Mouse (Mus musculus): ENCODE measurements around the gene Mapre1. TPM values are rescaled to one million over a fixed set of nuclear protein-coding genes. Genes with fewer than 3 reads are reported as not detected.
"Not testable (repeated sequence)": the region's sequence is repeated elsewhere in the genome, so short reads cannot be mapped to it uniquely, and the experiment has no call there.

Gene Mapre1
- polyA plus RNA-seq, 1 experiment from 2014 or later, result 337 TPM

DNA sequence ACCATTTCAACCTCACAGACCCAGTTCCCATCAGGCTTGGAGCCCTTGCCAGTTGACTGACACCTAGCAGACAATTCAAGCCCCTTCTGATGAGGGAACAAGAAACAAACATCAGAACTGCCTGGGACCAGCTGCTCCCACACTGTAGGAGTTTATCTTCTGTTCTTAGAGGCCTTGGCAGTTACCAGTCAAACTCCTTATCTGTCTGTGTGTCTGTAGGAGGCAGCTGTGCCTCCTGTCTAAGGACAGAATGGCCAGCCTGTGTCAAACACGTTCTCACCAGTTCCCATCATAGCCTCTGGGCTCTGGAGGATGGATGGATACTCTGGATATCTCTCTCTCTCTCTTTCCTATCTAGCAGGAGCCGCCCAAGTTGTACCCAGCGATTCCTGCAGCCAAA is 23.2 kb upstream of the Mapre1 start:
- not testable (repeated sequence) for ATAC-seq (ENCODE audit: low read depth); H3K4me3 ChIP-seq (ENCODE audit: low read depth, low read length); H3K4me1 ChIP-seq (ENCODE audit: control insufficient read depth, insufficient read depth, low read length); H3K4me2 ChIP-seq (ENCODE audit: low read depth, low read length); H3K36me3 ChIP-seq (ENCODE audit: control insufficient read depth, insufficient read depth, low read length); H3K27ac ChIP-seq (ENCODE audit: low read depth, low read length); H3K9ac ChIP-seq (replicated peaks; ENCODE audit: low read depth, low read length); H3K9me3 ChIP-seq (ENCODE audit: control insufficient read depth, low read length); H3K27me3 ChIP-seq (ENCODE audit: control insufficient read depth, insufficient read depth, low read length)
- 88% methylated on average over 3 of the region's 3 CpGs for WGBS

DNA sequence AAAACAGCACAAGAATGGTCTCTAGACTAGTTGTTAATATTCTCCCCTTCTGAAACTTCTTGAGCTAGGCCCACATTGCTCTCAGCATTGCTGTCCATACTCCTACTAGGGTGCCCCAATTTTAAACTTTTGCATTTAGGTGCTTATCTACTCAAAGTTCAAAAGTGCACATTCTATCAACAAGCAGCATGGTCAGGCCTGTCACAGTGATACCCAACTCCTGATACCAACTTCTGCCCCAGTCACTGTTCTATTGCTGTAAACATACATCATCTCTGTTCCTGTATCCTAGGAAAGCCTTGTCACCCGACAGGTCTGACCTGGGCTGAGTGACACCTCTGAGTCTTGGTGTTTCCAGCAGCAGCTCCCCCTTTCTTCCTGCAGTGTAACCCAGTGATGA is 18.0 kb upstream of the Mapre1 start:
- Histone ChIP-seq H3K36me3 (ENCODE audit: control insufficient read depth, insufficient read depth, low read length) (no peaks in the 10 kb centered on the region), H3K27ac (ENCODE audit: low read depth, low read length) (no peak overlapping the region), H3K4me1 (ENCODE audit: control insufficient read depth, insufficient read depth, low read length) (no peaks in the 10 kb centered on the region), H3K27me3 (ENCODE audit: control insufficient read depth, insufficient read depth, low read length) (no peaks in the 10 kb centered on the region), H3K9ac (replicated peaks; ENCODE audit: low read depth, low read length) (no peak overlapping the region), H3K9me3 (ENCODE audit: control insufficient read depth, low read length) (no peaks in the 10 kb centered on the region), H3K4me3 (ENCODE audit: low read depth, low read length) (no peak overlapping the region), H3K4me2 (ENCODE audit: low read depth, low read length) (no peak overlapping the region)
- no peak for ATAC-seq (ENCODE audit: low read depth)
- WGBS, result 83% methylated on average over 1 of the region's 1 CpGs

DNA sequence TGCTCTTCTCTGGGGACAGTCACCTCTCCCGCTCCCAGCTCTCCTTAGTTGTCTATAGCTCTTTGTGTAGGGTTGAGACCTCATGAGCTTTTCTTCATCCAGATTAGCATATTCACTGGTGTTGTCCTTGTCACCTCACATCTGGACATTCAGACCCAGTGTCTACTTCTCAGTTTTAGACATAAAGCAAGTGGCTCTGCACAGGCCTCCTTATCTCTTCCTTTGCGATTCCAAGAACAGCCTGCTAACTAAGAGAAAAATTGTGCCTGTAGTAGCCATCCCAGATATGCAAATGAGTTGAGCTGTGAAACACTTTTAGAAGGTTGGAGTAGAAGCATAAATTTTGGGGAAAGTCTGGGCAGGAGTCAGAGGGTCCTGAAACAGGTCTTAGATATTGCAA is 16.6 kb upstream of the Mapre1 start:
- no peaks in the 10 kb centered on the region for H3K9me3 ChIP-seq (ENCODE audit: control insufficient read depth, low read length)
- no peaks in the 10 kb centered on the region for H3K36me3 ChIP-seq (ENCODE audit: control insufficient read depth, insufficient read depth, low read length)
- no peak for ATAC-seq (ENCODE audit: low read depth)
- no peaks in the 10 kb centered on the region for H3K27me3 ChIP-seq (ENCODE audit: control insufficient read depth, insufficient read depth, low read length)
- no peak overlapping the region for H3K4me2 ChIP-seq (ENCODE audit: low read depth, low read length)
- H3K4me3 ChIP-seq (ENCODE audit: low read depth, low read length), result no peak overlapping the region
- WGBS, result 89% methylated on average over 2 of the region's 2 CpGs
- H3K27ac ChIP-seq (ENCODE audit: low read depth, low read length), result no peak overlapping the region
- H3K9ac ChIP-seq (replicated peaks; ENCODE audit: low read depth, low read length), result no peak overlapping the region
- H3K4me1 ChIP-seq (ENCODE audit: control insufficient read depth, insufficient read depth, low read length), result no peaks in the 10 kb centered on the region

DNA sequence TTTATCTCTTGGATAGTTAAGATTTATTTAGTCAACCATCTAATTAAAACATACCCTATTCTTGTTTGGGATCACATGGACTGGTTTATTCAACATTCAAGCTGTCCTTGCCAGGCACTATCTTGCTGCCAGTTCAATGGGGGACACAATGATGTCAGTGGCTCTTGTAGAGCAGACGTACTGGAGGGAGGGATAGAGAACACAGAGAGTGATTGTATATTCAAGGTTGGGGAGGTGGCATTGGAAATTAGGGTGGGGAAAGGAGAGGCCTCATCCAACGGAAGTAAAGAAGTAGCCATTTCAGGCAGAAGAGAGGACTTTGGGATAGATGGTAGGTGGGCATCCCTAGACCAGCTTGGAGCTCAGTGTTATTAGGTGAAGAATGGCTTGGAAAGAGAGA is 16.2 kb upstream of the Mapre1 start:
- Histone ChIP-seq H3K27ac (ENCODE audit: low read depth, low read length) (no peak overlapping the region), H3K4me1 (ENCODE audit: control insufficient read depth, insufficient read depth, low read length) (no peaks in the 10 kb centered on the region), H3K36me3 (ENCODE audit: control insufficient read depth, insufficient read depth, low read length) (no peaks in the 10 kb centered on the region), H3K9me3 (ENCODE audit: control insufficient read depth, low read length) (no peaks in the 10 kb centered on the region), H3K27me3 (ENCODE audit: control insufficient read depth, insufficient read depth, low read length) (no peaks in the 10 kb centered on the region), H3K9ac (replicated peaks; ENCODE audit: low read depth, low read length) (no peak overlapping the region), H3K4me3 (ENCODE audit: low read depth, low read length) (no peak overlapping the region), H3K4me2 (ENCODE audit: low read depth, low read length) (no peak overlapping the region)
- ATAC-seq (ENCODE audit: low read depth), result no peak
- 71% methylated on average over 2 of the region's 2 CpGs for WGBS

DNA sequence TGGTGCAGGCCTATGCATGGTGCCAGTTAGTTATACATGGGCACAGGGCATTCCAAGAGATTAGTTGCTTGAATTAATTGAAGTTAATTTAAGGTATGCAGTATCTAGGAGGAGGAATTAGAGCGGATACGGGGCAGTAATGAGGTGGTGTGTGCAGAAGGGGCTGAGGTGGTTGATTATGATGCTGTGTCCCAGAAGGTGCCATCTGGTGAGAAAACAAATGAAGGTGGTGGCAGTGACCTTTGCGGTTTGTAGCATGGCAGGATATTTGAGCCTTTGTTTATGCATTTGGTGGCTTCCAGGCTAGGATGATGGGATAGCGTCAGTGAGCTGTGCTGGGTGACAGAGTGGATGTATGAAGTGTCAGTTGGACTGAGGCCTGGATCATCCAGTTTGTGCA is 15.8 kb upstream of the Mapre1 start:
- Histone ChIP-seq H3K27ac (ENCODE audit: low read depth, low read length) (no peak overlapping the region), H3K4me3 (ENCODE audit: low read depth, low read length) (no peak overlapping the region), H3K4me2 (ENCODE audit: low read depth, low read length) (no peak overlapping the region), H3K36me3 (ENCODE audit: control insufficient read depth, insufficient read depth, low read length) (no peaks in the 10 kb centered on the region), H3K4me1 (ENCODE audit: control insufficient read depth, insufficient read depth, low read length) (no peaks in the 10 kb centered on the region), H3K9ac (replicated peaks; ENCODE audit: low read depth, low read length) (no peak overlapping the region), H3K27me3 (ENCODE audit: control insufficient read depth, insufficient read depth, low read length) (no peaks in the 10 kb centered on the region), H3K9me3 (ENCODE audit: control insufficient read depth, low read length) (no peaks in the 10 kb centered on the region)
- no peak for ATAC-seq (ENCODE audit: low read depth)
- WGBS, result 79% methylated on average over 4 of the region's 4 CpGs

DNA sequence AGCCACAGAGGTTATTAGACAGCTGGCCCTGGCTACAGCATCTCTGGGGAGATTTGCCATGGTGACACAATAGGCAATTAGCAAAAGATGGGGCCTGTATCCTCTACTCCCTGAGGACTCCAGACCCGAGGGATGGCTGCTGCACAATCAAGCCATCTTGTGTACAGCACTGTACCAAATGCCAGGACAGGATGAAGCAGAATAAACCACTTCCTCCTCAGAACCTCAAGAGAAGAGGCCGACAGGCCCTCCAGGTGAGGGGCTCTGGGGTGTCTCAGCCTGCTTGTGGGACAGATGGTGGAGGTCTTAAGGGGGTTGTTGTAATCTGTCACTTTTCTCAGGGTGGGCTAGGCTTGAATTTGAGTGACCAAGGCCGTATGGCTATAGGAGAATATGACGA is 7.0 kb upstream of the Mapre1 start:
- WGBS, result 80% methylated on average over 4 of the region's 4 CpGs
- H3K9ac ChIP-seq (replicated peaks; ENCODE audit: low read depth, low read length), result no peak overlapping the region

DNA sequence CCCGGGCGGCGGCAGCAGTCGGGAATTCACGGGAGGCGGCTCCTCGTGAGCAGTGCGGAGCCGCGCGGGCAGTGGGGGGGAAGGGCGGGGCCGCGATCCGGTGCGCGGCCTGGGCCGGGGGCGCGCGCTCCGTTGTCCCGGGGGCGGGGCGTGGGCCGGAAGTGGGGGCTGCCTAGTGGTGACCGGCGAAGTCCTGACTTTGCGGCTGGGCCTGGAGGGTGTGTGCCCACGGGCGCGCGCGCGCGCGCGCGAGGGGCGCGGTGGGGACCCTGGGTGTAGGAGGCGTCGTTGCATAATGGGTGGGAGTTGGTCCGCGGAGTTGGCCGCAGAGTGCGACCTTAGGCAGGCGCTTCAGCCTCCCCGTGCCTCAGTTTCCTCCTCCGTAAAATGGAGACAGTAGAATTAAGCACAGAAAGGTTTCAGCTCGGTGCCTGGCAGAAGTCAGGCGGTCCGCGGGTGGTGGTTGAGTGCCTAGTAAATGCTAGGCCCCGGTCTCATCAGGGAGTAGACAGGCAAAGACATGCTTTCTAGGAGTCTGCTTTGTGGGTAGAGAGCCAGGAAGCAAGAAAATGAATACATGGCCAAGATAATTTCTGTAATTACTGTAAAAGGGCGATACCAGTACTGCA is 477 bp downstream of the Mapre1 start:
- Histone ChIP-seq H3K4me3 (ENCODE audit: low read depth, low read length) (peak overlapping the region; percentile 47), H3K9ac (replicated peaks; ENCODE audit: low read depth, low read length) (peak overlapping the region; percentile 85), H3K27me3 (ENCODE audit: control insufficient read depth, insufficient read depth, low read length) (no peaks in the 10 kb centered on the region), H3K4me1 (ENCODE audit: control insufficient read depth, insufficient read depth, low read length) (peaks cover 28% of the 10 kb centered on the region), H3K36me3 (ENCODE audit: control insufficient read depth, insufficient read depth, low read length) (no peaks in the 10 kb centered on the region), H3K9me3 (ENCODE audit: control insufficient read depth, low read length) (no peaks in the 10 kb centered on the region), H3K27ac (ENCODE audit: low read depth, low read length) (peak overlapping the region; percentile 95), H3K4me2 (ENCODE audit: low read depth, low read length) (peak overlapping the region; percentile 78)
- peak; percentile 83 for ATAC-seq (ENCODE audit: low read depth)
- WGBS, result under 1% methylated on average over 42 of the region's 56 CpGs

More for the DNA sequence above, 7.0 kb upstream of the Mapre1 start:
- H3K9me3 ChIP-seq (ENCODE audit: control insufficient read depth, low read length), result no peaks in the 10 kb centered on the region
- H3K27ac ChIP-seq (ENCODE audit: low read depth, low read length), result no peak overlapping the region
- H3K4me1 ChIP-seq (ENCODE audit: control insufficient read depth, insufficient read depth, low read length), result no peaks in the 10 kb centered on the region
- H3K27me3 ChIP-seq (ENCODE audit: control insufficient read depth, insufficient read depth, low read length), result no peaks in the 10 kb centered on the region
- H3K36me3 ChIP-seq (ENCODE audit: control insufficient read depth, insufficient read depth, low read length), result no peaks in the 10 kb centered on the region
- no peak overlapping the region for H3K4me2 ChIP-seq (ENCODE audit: low read depth, low read length)
- no peak for ATAC-seq (ENCODE audit: low read depth)
- no peak overlapping the region for H3K4me3 ChIP-seq (ENCODE audit: low read depth, low read length)

DNA sequence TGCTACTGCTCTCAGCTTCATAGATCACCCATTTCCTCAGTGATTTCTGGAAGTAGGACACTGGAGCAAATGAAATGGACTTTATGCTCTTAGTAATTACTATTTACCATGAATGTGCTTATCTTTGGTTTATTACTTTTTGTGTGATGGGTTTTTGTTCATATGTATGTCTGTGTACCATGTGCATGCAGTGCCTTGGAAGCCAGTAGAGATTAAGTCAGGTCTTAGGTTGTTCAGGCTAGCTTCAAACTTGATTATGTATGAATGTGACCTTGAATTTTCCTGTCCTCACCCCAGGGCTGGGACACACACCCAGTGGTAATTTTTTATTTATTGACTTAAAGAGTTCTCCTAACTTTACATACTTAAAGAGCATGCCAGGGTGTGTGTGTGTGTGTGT is 6.9 kb downstream of the Mapre1 start:
- Histone ChIP-seq H3K4me3 (ENCODE audit: low read depth, low read length) (no peak overlapping the region), H3K27ac (ENCODE audit: low read depth, low read length) (no peak overlapping the region), H3K27me3 (ENCODE audit: control insufficient read depth, insufficient read depth, low read length) (no peaks in the 10 kb centered on the region), H3K4me1 (ENCODE audit: control insufficient read depth, insufficient read depth, low read length) (peaks cover 15% of the 10 kb centered on the region), H3K4me2 (ENCODE audit: low read depth, low read length) (no peak overlapping the region), H3K9ac (replicated peaks; ENCODE audit: low read depth, low read length) (no peak overlapping the region), H3K36me3 (ENCODE audit: control insufficient read depth, insufficient read depth, low read length) (peaks cover 8% of the 10 kb centered on the region; the same call in 1 of the 2 replicates), H3K9me3 (ENCODE audit: control insufficient read depth, low read length) (no peaks in the 10 kb centered on the region)
- ATAC-seq (ENCODE audit: low read depth), result no peak

DNA sequence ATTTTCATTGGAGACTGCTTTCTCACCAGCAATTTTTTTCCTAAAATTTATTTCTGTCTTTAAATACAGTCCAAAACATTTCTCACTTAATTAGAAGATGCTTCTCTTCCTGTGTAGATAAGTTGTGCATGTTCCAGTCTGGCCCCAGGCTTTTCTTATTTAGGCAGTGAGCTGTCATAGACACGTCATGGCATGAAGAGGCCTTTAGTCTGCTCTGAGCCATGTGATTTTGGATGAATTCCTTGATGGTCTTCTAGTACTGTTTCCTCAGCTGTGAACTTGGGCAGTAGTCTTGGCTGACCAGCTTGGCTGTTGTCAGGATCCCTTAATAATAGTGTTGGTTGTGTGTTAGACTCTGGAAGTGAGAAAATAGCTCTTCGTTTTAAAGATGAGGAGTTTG is 9.3 kb downstream of the Mapre1 start:
- no peak for ATAC-seq (ENCODE audit: low read depth)
- H3K9me3 ChIP-seq (ENCODE audit: control insufficient read depth, low read length), result no peaks in the 10 kb centered on the region
- peaks cover 8% of the 10 kb centered on the region; the same call in 1 of the 2 replicates for H3K36me3 ChIP-seq (ENCODE audit: control insufficient read depth, insufficient read depth, low read length)
- no peak overlapping the region for H3K27ac ChIP-seq (ENCODE audit: low read depth, low read length)
- H3K4me1 ChIP-seq (ENCODE audit: control insufficient read depth, insufficient read depth, low read length), result peaks cover 4% of the 10 kb centered on the region; the same call in 1 of the 2 replicates
- 87% methylated on average over 2 of the region's 2 CpGs for WGBS
- H3K4me2 ChIP-seq (ENCODE audit: low read depth, low read length), result no peak overlapping the region
- H3K4me3 ChIP-seq (ENCODE audit: low read depth, low read length), result no peak overlapping the region
- H3K27me3 ChIP-seq (ENCODE audit: control insufficient read depth, insufficient read depth, low read length), result no peaks in the 10 kb centered on the region
- no peak overlapping the region for H3K9ac ChIP-seq (replicated peaks; ENCODE audit: low read depth, low read length)
